Mouse (Mus musculus): ENCODE measurements around the gene Olfr49. TPM values are rescaled to one million over a fixed set of nuclear protein-coding genes. Genes with fewer than 3 reads are reported as not detected.

Olfr49 gene
- polyA plus RNA-seq, 3 experiments from 2014 or later: 0.09 TPM; not detected in 2

- no peak for ATAC-seq
These were observed 24.5 kb downstream of the Olfr49 start for GRCm38 (mm10) chr14:54260196-54260595.

DNA sequence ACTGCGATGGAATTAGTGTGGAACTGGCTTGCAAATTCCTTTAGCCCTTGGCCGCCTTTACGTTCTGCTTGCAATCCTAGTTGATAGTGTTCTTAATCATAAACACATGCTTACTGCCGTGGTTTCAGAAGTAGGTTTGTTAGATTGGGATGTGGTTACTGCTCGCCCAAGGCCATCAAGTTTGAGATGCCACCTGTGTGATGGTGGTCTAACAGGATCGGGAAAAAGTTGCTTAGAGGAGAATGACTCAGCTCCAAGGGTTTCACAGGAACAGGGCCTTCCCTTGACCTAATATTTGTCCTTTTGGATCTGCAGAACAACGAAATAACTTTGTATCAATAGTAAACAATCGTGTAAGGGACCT is 25.0 kb downstream of the Olfr49 start:
- ATAC-seq: no peak

- ATAC-seq: peak; percentile 87
These were observed 25.6 kb downstream of the Olfr49 start for GRCm38 (mm10) chr14:54259003-54259721.

DNA sequence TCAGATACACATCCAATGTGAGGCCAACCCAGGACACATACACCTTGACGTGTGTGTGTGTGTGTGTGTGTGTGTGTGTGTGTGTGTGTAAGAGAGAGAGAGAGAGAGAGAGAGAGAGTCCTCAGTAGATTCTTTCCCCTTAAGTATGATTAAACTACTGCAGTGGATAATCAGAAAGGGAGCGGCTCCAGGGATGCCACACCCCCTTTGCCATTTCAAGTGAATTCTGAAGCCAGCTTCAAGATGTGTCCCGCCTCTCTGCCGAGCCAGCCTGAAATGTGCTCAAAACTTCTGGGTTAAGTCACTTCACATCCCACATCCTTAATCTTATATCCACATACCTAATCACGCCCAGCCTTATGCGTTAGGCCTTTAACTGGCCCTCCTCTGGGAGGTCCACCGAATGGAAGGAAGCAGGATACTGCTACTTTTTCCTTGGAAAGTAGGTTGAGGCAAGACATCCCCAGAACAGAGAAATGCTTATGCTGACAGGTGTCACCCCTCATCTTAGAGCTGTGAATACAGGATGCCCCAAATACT is 26.5 kb downstream of the Olfr49 start:
- ATAC-seq: no peak

GRCm38 (mm10) chr14:54254670-54255202 is 30.0 kb downstream of the Olfr49 start:
- ATAC-seq: no peak

DNA sequence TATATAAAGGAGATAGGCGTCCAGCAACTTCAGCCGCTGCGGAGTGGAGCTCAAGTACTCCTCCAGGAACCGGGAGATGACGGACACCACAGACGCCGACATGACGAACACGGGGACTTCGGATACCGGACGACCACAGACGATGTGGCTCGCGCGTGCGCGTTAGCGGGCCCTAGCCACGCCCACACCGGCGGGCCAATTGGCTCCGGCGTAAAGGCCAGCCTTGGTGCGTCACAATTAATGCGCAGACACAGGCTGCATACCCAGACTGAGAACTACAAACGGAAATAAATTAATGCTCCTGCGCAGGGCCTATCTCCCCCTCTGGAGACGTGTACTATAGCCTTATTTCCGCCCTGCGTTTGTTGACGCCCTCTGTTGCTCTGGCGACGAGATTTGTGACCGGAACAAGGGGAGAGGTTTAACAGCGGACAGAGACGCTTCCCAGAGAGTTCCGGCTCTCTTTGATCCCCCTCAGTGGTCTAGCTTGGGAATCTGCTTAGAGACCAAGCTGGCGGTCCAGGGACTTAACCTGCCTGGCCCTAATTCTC is 30.9 kb downstream of the Olfr49 start, which contains the start of the genes Dad1 and Abhd4:
Gene Dad1 (minus strand): TSS at position 364 of the 551 bp plus-strand sequence.
Gene Abhd4 (plus strand): TSS at position 448 of the 551 bp plus-strand sequence.
- ATAC-seq: peak; percentile 99

GRCm38 (mm10) chr14:54250122-54250521 is 34.6 kb downstream of the Olfr49 start:
- ATAC-seq: no peak

- ATAC-seq: no peak
These were observed 35.4 kb downstream of the Olfr49 start for GRCm38 (mm10) chr14:54249326-54249725.

DNA sequence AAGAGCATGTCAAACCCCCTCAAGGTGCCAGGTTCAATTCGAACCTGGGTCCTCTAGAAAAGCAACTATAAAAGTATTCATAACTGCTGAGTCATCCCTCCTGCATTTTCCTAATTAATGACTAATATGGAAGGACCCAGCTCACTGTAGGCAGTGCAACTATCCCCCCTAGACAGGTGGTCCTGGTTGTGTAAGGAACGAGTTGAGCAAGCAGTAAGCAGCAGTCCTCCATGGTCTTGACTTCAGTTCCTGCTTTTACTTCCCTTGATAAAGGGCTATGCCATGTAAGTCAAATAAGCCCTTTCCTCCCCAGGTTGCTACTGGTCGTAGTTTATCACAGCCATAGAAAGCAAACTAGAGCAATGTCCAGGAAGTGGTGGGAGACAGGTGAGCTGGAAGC is 38.5 kb downstream of the Olfr49 start:
- no peak for ATAC-seq

DNA sequence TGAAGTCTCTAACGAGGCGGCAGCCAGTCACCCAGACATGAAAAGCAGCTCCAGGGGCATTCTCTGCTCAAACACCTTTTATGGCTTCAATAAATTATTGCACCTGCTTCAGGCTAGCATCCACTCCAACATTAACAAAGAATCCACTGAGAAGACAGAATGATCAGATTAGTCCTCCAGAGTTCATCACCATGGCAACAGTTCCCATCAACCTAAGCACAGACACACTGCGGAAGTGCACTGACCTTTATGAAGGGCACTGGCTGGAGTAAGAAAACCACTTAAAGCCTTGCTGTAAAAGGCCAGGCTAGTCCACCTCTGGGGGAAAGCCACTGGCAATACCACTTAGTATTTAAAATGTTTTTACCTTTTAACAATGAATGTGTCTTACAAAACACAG is 40.6 kb downstream of the Olfr49 start:
- peak; percentile 43 for ATAC-seq

DNA sequence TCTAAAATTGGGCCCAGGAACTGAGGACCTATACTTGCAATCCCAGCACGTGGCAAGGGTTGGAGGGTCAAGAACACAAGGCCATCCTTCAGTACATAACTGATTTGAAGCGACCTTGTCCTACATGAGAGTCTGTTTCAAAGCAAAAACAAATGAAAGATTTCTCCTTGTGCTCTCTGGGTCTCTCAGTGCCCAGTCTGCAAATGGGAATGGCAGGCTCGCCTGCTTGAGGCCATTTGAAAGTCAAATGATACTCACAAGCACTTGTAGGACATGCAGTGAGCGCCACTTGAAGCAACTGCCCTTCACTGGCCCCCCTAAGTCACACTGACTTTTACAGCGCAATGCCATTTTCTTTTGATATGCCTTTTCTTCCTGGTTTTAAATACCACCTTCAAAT is 44.2 kb downstream of the Olfr49 start:
- no peak for ATAC-seq

DNA sequence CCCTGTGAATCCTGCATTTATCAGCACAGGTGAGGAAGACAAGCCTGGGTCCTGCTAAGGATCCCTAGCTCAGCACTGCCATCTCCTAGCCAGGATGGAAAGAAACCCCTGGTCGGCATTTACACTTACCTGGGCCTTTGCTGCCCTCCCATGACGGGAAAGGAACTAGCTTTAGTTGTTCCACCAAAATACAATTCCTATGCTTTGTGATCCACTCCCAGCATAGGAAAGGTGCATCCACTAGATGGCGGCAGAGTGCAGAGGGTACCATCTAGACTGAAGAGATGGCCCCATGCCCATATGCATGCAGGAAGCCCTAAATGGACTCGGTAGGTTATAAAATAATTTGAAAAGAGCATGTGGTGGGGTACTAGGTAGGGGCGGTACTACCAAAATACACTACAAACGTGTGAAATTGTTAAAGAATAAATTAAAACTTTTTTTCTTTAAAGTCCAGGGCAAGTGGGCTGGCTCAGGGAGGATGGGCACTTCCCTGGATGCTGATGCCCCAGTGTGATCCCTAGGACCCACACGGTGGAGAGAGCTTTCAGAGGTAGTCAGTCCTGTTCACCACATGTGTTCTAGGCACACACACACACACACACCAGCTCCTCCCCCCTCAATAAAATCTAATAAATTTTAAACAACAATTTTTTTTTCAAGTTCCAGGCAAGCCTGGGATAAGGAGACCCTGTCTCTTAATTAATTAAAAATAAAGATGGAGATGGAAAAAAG is 45.6 kb downstream of the Olfr49 start:
- peak; percentile 92 for ATAC-seq

DNA sequence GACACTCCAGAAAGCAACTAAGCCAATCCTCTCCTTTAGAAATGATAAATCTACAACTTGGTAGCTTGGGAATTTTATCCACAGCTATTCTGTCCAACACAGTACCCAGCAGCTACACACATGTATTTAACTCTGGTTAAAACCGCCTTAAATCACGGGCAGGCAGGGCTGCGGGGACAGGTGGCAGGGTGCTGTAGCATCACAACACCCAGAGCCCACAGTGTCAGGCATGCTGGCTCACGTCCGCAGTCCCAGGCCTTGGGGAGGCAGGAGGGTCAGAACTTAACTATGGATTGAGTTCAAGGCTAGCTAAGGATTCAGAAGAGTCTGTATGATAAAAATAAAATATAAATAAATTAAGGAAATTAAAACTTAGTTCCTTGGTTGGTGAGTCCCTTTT is 47.9 kb downstream of the Olfr49 start:
- no peak for ATAC-seq

DNA sequence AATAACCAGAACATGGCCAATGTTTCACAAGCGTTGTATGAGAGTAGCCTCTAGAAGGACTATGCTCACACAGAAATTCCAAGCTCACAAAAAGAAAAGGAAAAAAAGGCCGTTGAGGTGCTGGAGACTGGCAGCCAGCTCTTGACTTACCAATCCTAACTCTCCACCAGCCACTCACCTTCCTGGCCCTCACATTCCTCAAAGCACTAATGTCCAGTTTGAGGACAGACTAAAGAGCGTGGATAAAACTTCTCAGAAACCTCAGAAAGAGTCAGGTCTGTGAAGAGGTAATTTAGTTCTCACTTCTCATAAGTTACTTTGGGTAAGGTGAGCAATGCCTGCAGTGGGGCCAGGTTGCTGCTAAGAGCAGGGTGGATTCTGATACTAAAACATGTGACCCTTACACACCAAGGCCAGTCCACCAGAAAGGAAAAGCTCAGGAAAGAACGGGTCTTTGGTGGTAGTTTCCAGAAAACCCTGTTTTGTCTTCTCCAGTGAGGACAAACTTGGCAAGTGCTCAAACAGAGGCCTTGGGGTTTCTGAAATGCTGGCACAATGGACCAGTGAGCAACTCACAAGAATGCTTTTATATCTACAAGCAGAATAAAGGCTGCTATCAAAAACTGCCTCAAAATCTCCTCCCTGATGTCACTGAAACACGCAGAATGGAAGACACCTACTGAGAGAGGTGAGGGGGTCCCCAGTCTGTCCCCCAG is 48.8 kb downstream of the Olfr49 start:
- no peak for ATAC-seq

- ATAC-seq: no peak
These were observed 50.3 kb downstream of the Olfr49 start for GRCm38 (mm10) chr14:54234231-54235040.

GRCm38 (mm10) chr14:54233559-54234143 is 51.1 kb downstream of the Olfr49 start:
- ATAC-seq: no peak

DNA sequence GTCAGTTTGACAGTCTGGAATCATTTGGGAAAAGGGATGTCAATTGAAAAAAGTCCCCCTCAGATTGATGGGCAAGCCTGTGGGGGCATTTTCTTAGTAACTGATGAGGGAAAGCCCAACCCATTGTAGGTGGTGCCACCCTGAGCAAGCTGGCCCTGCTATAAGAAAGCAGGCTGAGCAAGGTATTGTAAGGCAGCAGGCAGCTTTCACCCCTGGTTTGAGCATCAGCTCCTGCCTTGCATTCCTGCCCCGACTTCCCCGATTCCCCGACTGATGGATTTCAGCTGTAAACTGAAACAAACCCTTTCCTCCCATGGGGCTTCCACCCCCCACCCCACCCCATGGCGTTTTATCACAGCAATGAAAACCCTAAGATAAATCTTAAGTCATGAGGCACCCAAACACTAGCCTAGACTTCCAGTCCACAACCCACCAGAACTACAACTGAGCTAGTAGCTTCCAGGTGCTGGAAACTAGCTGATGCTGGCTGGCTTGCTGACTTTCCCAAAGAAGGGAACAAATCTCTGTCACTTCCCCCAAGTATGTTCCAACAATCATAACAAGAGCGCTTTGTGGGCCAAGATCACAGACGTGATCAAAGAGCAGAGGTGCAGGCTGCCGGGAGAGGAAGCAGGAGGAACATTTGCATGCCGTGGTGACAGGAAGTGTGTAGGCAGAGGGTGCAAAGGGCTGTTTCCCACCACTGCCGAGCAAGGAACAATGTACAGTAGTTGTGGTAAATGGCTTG is 51.8 kb downstream of the Olfr49 start:
- ATAC-seq: peak; percentile 88

GRCm38 (mm10) chr14:54232143-54232542 is 52.6 kb downstream of the Olfr49 start:
- no peak for ATAC-seq

DNA sequence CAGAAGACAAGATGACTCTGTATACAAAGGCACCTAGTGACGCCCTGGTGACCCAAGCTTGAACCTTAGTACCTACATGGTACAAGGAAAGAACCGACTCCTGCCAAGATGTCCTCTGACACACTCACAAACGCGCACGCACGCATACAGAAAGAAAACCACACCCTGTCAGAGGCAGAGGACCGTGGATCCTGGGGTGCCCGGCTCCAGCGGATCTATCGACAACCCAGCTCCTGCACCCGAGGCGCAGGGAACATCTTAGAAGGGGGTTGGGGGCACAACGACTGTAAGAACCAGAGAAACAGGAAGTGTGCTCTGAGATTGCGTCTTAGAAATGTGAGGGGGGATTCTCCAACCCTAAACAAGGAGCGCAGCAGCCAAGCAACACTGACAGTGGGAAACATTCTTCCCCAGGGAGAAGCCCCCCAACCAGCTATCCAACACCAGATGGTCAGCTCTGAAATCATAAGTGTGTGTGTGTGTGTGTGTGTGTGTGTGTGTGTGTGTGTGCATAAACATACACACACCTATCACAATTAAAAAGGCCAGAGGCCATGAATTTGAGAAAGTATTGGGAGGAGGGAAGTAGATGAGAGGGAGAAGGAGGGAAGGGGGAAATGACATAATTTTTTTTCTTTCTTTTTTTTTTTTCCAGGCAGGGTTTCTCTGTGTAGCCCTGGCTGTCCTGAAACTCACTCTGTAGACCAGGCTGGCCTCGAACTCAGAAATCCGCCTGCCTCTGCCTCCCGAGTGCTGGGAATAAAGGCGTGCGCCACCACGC is 53.4 kb downstream of the Olfr49 start:
- ATAC-seq: peak; percentile 10

Measured in inflammation-experienced regulatory T-cells, adult 6 months (primary cell).